Mouse (Mus musculus) hindbrain, postnatal 0 days (tissue): ENCODE measurements at regions not wholly inside any gene's neighbourhood (a gene's known extent, or its start where the extent isn't known, plus 50 kb on each side); places are given as distances from the start of the nearest gene placed in this dataset.

Experiments
- ATAC-seq: fragments of 200-750 bp; cut with Nextera tagmentation; 2 replicates; pipeline ENCODE4 v1.8.0; 2017; ENCODE audit warnings: mild to moderate bottlenecking, moderate TSS enrichment, moderate library complexity
- DNase-seq: peaks from one replicate; pipeline ENCODE4 v3.0.0-alpha.2; 2015; ENCODE audit warnings: low spot score
- H3K27ac ChIP-seq: fragments of 300-500 bp; sonication (generic); 2 replicates; pipeline ENCODE4 v1.5.1; 2014; ENCODE audit warnings: mild to moderate bottlenecking
- H3K27me3 ChIP-seq: fragments of 300-500 bp; sonication (generic); 2 replicates; pipeline ENCODE4 v1.6.1; 2014; ENCODE audit warnings: low read length, mixed read lengths; ENCODE audit not compliant: insufficient read depth
- H3K36me3 ChIP-seq: fragments of 300-500 bp; sonication (generic); 2 replicates; pipeline ENCODE4 v1.6.1; 2014; ENCODE audit warnings: low read length, mixed read lengths; ENCODE audit not compliant: insufficient read depth
- H3K4me1 ChIP-seq: fragments of 300-500 bp; sonication (generic); 2 replicates; pipeline ENCODE4 v1.6.1; 2014; ENCODE audit warnings: antibody characterized with exemption, low read length, mixed read lengths; ENCODE audit not compliant: insufficient read depth
- H3K4me2 ChIP-seq: fragments of 300-500 bp; sonication (generic); 2 replicates; pipeline ENCODE4 v1.6.1; 2014; ENCODE audit warnings: low read depth, mild to moderate bottlenecking, low read length, moderate library complexity, mixed read lengths
- H3K4me3 ChIP-seq: fragments of 300-500 bp; sonication (generic); 2 replicates; pipeline ENCODE4 v1.5.1; 2014; ENCODE audit warnings: low read length
- H3K9ac ChIP-seq: fragments of 300-500 bp; sonication (generic); replicated peaks from 2 replicates; pipeline ENCODE4 v1.6.1; 2014; ENCODE audit warnings: mild to moderate bottlenecking, low read length, moderate library complexity, mixed read lengths
- H3K9me3 ChIP-seq: fragments of 300-500 bp; sonication (generic); 2 replicates; pipeline ENCODE4 v1.6.1; 2016; ENCODE audit warnings: low read length, mixed read lengths
- CTCF ChIP-seq: IDR thresholded peaks from 2 replicates; pipeline ENCODE4 v1.5.1; 2016; ENCODE audit warnings: antibody characterized with exemption, control low read depth, low read depth
- WGBS: fragments of 180-500 bp; shearing (Covaris S2); extraction: QIAGEN DNeasy Blood & Tissue Kit; methylation state at CpG from one replicate; pipeline ENCODE4 v1.1.7; 2014; 5-methylcytosine and 5-hydroxymethylcytosine counted together

- Histone ChIP-seq H3K27me3 (no peaks in the 10 kb centered on the region), H3K4me3 (no peak overlapping the region), H3K9ac (no peak overlapping the region), H3K36me3 (no peaks in the 10 kb centered on the region), H3K9me3 (no peaks in the 10 kb centered on the region), H3K4me1 (no peaks in the 10 kb centered on the region), H3K27ac (no peak overlapping the region), H3K4me2 (no peak overlapping the region)
- ATAC-seq (peak; percentile 43; the same call in 1 of the 2 replicates), DNase-seq (peak; percentile 59)
- peak; percentile 61 for TF ChIP-seq CTCF
Observed at GRCm38 (mm10) chr7:39596403-39596802, 78.8 kb downstream of the Zfp619 start.

- TF ChIP-seq CTCF, result no peak
- H3K27ac ChIP-seq, result no peak overlapping the region
- no peak overlapping the region for H3K4me3 ChIP-seq
- H3K27me3 ChIP-seq, result no peaks in the 10 kb centered on the region
- H3K9ac ChIP-seq, result no peak overlapping the region
- DNase-seq (no peak), ATAC-seq (no peak)
- no peaks in the 10 kb centered on the region for H3K36me3 ChIP-seq
- H3K4me2 ChIP-seq, result no peak overlapping the region
- no peaks in the 10 kb centered on the region for H3K4me1 ChIP-seq
- WGBS, result 88% methylated on average over 4 of the region's 4 CpGs
- H3K9me3 ChIP-seq, result no peaks in the 10 kb centered on the region
Observed at GRCm38 (mm10) chr7:39613767-39614166, 96.2 kb downstream of the Zfp619 start.

GRCm38 (mm10) chr7:39615092-39615491, 97.5 kb downstream of the Zfp619 start:
- Histone ChIP-seq H3K4me3 (no peak overlapping the region), H3K4me1 (no peaks in the 10 kb centered on the region), H3K9ac (no peak overlapping the region), H3K4me2 (no peak overlapping the region), H3K27ac (no peak overlapping the region), H3K9me3 (no peaks in the 10 kb centered on the region), H3K27me3 (no peaks in the 10 kb centered on the region), H3K36me3 (no peaks in the 10 kb centered on the region)
- DNase-seq, result no peak
- no peak for TF ChIP-seq CTCF
- no peak for ATAC-seq
- WGBS, result 83% methylated on average over 2 of the region's 2 CpGs

- H3K9ac ChIP-seq, result no peak overlapping the region
- no peaks in the 10 kb centered on the region for H3K27me3 ChIP-seq
- DNase-seq (no peak), ATAC-seq (no peak)
- no peaks in the 10 kb centered on the region for H3K36me3 ChIP-seq
- WGBS, result 80% methylated on average over 2 of the region's 2 CpGs
- H3K27ac ChIP-seq, result no peak overlapping the region
- no peak for TF ChIP-seq CTCF
- H3K4me1 ChIP-seq, result no peaks in the 10 kb centered on the region
- H3K4me2 ChIP-seq, result no peak overlapping the region
- H3K9me3 ChIP-seq, result no peaks in the 10 kb centered on the region
- H3K4me3 ChIP-seq, result no peak overlapping the region
Observed at GRCm38 (mm10) chr7:39621796-39622195, 104.2 kb downstream of the Zfp619 start.

GRCm38 (mm10) chr7:39632836-39633235, 115.3 kb downstream of the Zfp619 start:
- peak; percentile 87 for ATAC-seq
- H3K4me1 ChIP-seq, result no peaks in the 10 kb centered on the region
- H3K36me3 ChIP-seq, result no peaks in the 10 kb centered on the region
- H3K4me3 ChIP-seq, result no peak overlapping the region
- H3K9ac ChIP-seq, result no peak overlapping the region
- no peaks in the 10 kb centered on the region for H3K9me3 ChIP-seq
- peak; percentile 72 for DNase-seq
- no peak overlapping the region for H3K4me2 ChIP-seq
- no peak overlapping the region for H3K27ac ChIP-seq
- no peaks in the 10 kb centered on the region for H3K27me3 ChIP-seq
- no peak for TF ChIP-seq CTCF
- 12% methylated on average over 3 of the region's 3 CpGs for WGBS

- ATAC-seq (no peak), DNase-seq (no peak)
- Histone ChIP-seq H3K9ac (no peak overlapping the region), H3K4me1 (no peaks in the 10 kb centered on the region), H3K4me2 (no peak overlapping the region), H3K36me3 (no peaks in the 10 kb centered on the region), H3K4me3 (no peak overlapping the region), H3K27me3 (no peaks in the 10 kb centered on the region), H3K27ac (no peak overlapping the region), H3K9me3 (no peaks in the 10 kb centered on the region)
- no peak for TF ChIP-seq CTCF
- 81% methylated on average over 4 of the region's 4 CpGs for WGBS
Observed at GRCm38 (mm10) chr7:39642333-39642732, 124.8 kb downstream of the Zfp619 start.

GRCm38 (mm10) chr7:39643323-39643722, 125.8 kb downstream of the Zfp619 start:
- TF ChIP-seq CTCF, result no peak
- 73% methylated on average over 1 of the region's 1 CpGs for WGBS
- H3K27ac ChIP-seq, result no peak overlapping the region
- no peak overlapping the region for H3K9ac ChIP-seq
- no peaks in the 10 kb centered on the region for H3K27me3 ChIP-seq
- no peak overlapping the region for H3K4me2 ChIP-seq
- no peaks in the 10 kb centered on the region for H3K4me1 ChIP-seq
- H3K4me3 ChIP-seq, result no peak overlapping the region
- DNase-seq, result no peak
- no peaks in the 10 kb centered on the region for H3K36me3 ChIP-seq
- no peaks in the 10 kb centered on the region for H3K9me3 ChIP-seq
- no peak for ATAC-seq
